ENCODE assay signal across 8 mouse cellular contexts in the genomic region with DNA sequence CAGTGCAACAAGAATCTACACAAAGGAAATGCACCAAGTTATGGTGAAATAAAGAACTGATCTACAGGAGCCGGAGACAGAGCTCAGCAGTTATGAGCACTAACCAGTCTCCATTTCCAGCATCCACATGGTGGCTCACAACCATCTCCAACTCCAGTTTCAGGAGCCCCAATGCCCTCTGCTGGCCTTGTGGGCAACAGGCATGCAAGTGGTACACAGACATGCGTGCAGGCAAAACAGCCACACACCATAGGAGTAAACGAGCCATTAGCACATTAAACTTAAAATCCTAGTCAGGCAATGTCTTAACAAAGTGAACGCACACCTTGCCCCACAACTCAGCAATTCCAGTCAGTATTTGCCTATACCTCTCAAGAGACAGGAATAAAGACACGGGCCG. TPM values are rescaled to one million over a fixed set of nuclear protein-coding genes. Genes with fewer than 3 reads are reported as not detected.
DNase-seq lines count a peak whose midpoint lies in the region; ATAC-seq and TF ChIP-seq lines count a peak whose summit lies in the region.

No protein-coding gene starts in this region.

- TF ChIP-seq CTCF in cerebellum, adult 2 months (IDR thresholded peaks at IDR 0.05; ENCODE audit: borderline replicate concordance, insufficient read depth, low read depth, low read length), result peak; percentile 16; the same call in 1 of the 2 replicates
- TF ChIP-seq CTCF in lung, postnatal 0 days (IDR thresholded peaks at IDR 0.05), result peak; percentile 64

- no peaks in the 10 kb centered on the region for H3K36me3 ChIP-seq in lung, postnatal 0 days (ENCODE audit: insufficient read depth, low read length)
- no peaks in the 10 kb centered on the region for H3K36me3 ChIP-seq in splenic B cell, adult 2 months (ENCODE audit: control insufficient read depth, insufficient read depth, low read length, poor library complexity, severe bottlenecking)
- H3K36me3 ChIP-seq in limb, embryonic 10.5 days, result no peaks in the 10 kb centered on the region

- WGBS in cerebellum, adult 2 months, result 84% methylated on average over 6 of the region's 6 CpGs
- WGBS in lung, postnatal 0 days, result 85% methylated on average over 6 of the region's 6 CpGs
- WGBS in limb, embryonic 10.5 days, result 87% methylated on average over 6 of the region's 6 CpGs

- no peak for DNase-seq in cerebellum, adult 2 months
- DNase-seq in lung, postnatal 0 days (ENCODE audit: low spot score), result peak; percentile 21
- DNase-seq in lung, adult 18-20 months, result no peak
- DNase-seq in c-Kit-positive CD71-negative TER-119-negative erythroid progenitor cells, embryonic 14.5 days (ENCODE audit: low read depth), result peak; percentile 25
- peak; percentile 41 for DNase-seq in splenic B cell, adult 2 months (ENCODE audit: low read depth, low spot score)
- DNase-seq in limb, embryonic 10.5 days (ENCODE audit: low spot score), result no peak
- no peak for DNase-seq in right cerebral cortex, adult 2 months (ENCODE audit: low spot score in 2 of 2)

- ATAC-seq in cerebellum, adult (ENCODE audit: insufficient number of reproducible peaks, low FRiP score, low TSS enrichment), result no peak
- ATAC-seq in lung, postnatal 0 days, result no peak

- no peak overlapping the region for H3K4me2 ChIP-seq in lung, postnatal 0 days (replicated peaks; ENCODE audit: low read depth, low read length)

- TF ChIP-seq EP300 in lung, postnatal 0 days (IDR thresholded peaks at IDR 0.05), result no peak

- no peak overlapping the region for H3K9ac ChIP-seq in lung, postnatal 0 days (replicated peaks; ENCODE audit: low read depth)

- H3K9me3 ChIP-seq in lung, postnatal 0 days (ENCODE audit: low read length), result no peaks in the 10 kb centered on the region
- H3K9me3 ChIP-seq in limb, embryonic 10.5 days (replicated peaks), result no peaks in the 10 kb centered on the region

- TF ChIP-seq POLR2A in cerebellum, adult 2 months (IDR thresholded peaks at IDR 0.05; ENCODE audit: borderline replicate concordance, insufficient read depth, low read length), result no peak

- no peaks in the 10 kb centered on the region for H3K27me3 ChIP-seq in cerebellum, adult 2 months (ENCODE audit: control insufficient read depth, insufficient read depth, low read length)
- no peaks in the 10 kb centered on the region for H3K27me3 ChIP-seq in lung, postnatal 0 days (replicated peaks; ENCODE audit: insufficient read depth, low read length)
- no peaks in the 10 kb centered on the region for H3K27me3 ChIP-seq in splenic B cell, adult 2 months (ENCODE audit: control insufficient read depth, insufficient read depth, low read length, poor library complexity, severe bottlenecking)
- no peaks in the 10 kb centered on the region for H3K27me3 ChIP-seq in limb, embryonic 10.5 days (ENCODE audit: low read depth, poor library complexity, severe bottlenecking)

- H3K27ac ChIP-seq in cerebellum, adult 2 months (ENCODE audit: insufficient read depth, low read length), result no peak overlapping the region
- H3K27ac ChIP-seq in lung, postnatal 0 days (ENCODE audit: low read length), result no peak overlapping the region
- H3K27ac ChIP-seq in limb, embryonic 10.5 days, result no peak overlapping the region

- H3K4me3 ChIP-seq in cerebellum, adult 2 months (replicated peaks; ENCODE audit: insufficient read depth, low read depth, low read length), result no peak overlapping the region
- no peak overlapping the region for H3K4me3 ChIP-seq in lung, postnatal 0 days (ENCODE audit: low read depth, low read length)
- H3K4me3 ChIP-seq in limb, embryonic 10.5 days, result no peak overlapping the region

- H3K4me1 ChIP-seq in cerebellum, adult 2 months (ENCODE audit: control insufficient read depth, insufficient read depth, low read length), result no peaks in the 10 kb centered on the region
- H3K4me1 ChIP-seq in lung, postnatal 0 days (ENCODE audit: insufficient read depth, low read depth, low read length), result peaks cover 5% of the 10 kb centered on the region; the same call in 1 of the 2 replicates
- peaks cover 15% of the 10 kb centered on the region for H3K4me1 ChIP-seq in limb, embryonic 10.5 days

RNA-seq across cellular contexts. Expression of a gene that starts 4.1 kb away (rescaled TPM):
- 407 and 443 TPM in 2 replicates for polyA plus RNA-seq in cerebellum, adult 2 months (2012; rRNA removed)
- polyA plus RNA-seq in lung, postnatal 0 days (2015; fragmentation: Nextera tagmentation; extraction: Ambion mirVana), result 382 and 428 TPM in 2 replicates
- 83.8 and 102 TPM in 2 replicates for polyA plus RNA-seq in limb, embryonic 10.5 days (2016; fragmentation: Nextera tagmentation; extraction: Ambion mirVana)

RNA-seq across cellular contexts. Expression of a gene that starts 35.6 kb away (rescaled TPM):
- 775 and 836 TPM in 2 replicates for polyA plus RNA-seq in cerebellum, adult 2 months (2012; rRNA removed)
- polyA plus RNA-seq in lung, postnatal 0 days (2015; fragmentation: Nextera tagmentation; extraction: Ambion mirVana), result 332 TPM in 2 replicates
- polyA plus RNA-seq in limb, embryonic 10.5 days (2016; fragmentation: Nextera tagmentation; extraction: Ambion mirVana), result 452 and 454 TPM in 2 replicates

Comparison
In these comparisons a context has a peak if more than half of its experiments do, and no peak if none do; other contexts are left out.
1. DNase-seq: peak in lung, postnatal 0 days (single experiment), c-Kit-positive CD71-negative TER-119-negative erythroid progenitor cells, embryonic 14.5 days (single experiment) and splenic B cell, adult 2 months (single experiment); none in cerebellum, adult 2 months (0 of 2), lung, adult 18-20 months (0 of 2), limb, embryonic 10.5 days (single experiment) and right cerebral cortex, adult 2 months (0 of 2).